Mouse (Mus musculus) gonadal fat pad, adult 2 months (tissue): Measurements from ENCODE around the gene Efcab7. TPM values are rescaled to one million over a fixed set of nuclear protein-coding genes. Genes with fewer than 3 reads are reported as not detected.

Experiments
- DNase-seq: peaks from one replicate; pipeline ENCODE4 v3.0.0-alpha.2; 2012; ENCODE audit warnings: low read depth
- polyA plus RNA-seq: library from polyadenylated mRNA; depleted of rRNA; stranded (reverse); fragments of >200 nt; gene quantifications from 2 replicates; pipeline ENCODE4 v1.2.3, GENCODE M21; 2012; rRNA removed

The Efcab7 gene
- polyA plus RNA-seq, 1 experiment: 1.6 TPM

DNA sequence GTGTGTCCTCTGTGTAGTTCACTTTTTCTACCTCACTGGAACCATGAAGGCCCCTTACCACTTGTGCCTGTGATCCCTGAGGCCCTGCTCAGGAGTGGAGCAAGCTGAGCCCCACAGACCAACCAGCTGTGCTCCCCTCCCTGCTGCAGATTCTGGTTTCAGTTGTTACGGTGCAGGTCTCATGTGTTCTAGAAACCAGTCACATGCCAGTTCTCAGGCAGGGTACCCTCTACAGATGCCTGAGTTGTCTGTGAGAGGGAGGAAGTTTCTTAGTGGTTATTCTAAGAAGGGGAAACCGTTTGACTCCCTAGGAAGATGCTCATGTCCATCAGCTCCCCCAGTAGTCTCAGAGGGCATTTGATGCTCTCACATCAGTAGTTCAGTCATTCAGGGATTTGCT lies 115.6 kb downstream of the Efcab7 start:
- no peak for DNase-seq

DNA sequence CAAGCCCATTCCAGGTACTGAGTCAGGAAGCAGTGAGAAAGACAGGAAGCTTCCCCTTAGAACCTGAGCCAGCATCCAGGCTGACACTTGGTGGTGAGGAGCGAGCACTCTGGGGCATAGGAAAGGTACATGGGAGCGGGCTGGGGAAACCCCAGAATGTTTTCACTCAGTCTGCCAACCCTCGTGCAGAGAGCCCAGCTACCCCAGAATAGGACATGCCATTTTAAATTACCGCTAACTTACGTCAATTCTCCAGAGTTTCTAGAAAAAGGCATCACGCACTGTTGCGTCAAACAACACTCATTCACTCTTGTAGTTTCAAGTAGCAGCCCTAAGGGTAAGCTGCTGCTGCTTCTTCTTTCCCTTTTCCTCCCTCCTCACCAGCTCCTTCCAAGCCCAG lies 116.0 kb downstream of the Efcab7 start:
- no peak for DNase-seq

DNA sequence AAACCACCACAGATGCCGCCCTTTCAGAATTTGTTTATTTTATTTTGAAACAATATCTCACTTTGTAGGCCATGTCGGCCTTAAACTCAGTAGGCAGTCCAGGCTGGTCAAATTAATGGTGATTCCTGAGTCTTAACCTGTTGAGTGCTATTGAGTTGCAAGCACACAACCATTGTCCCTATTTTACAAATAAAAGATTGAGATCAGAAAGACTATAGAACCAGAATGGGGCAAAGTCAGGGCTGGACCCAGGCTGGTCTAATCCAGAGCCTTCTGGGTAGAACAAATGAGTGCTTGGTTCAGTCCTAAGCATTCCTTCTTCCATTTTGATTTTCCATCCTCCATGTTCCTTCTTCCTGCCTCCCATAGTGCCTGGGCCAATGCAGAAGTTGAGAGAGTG lies 117.5 kb downstream of the Efcab7 start:
- no peak for DNase-seq

DNA sequence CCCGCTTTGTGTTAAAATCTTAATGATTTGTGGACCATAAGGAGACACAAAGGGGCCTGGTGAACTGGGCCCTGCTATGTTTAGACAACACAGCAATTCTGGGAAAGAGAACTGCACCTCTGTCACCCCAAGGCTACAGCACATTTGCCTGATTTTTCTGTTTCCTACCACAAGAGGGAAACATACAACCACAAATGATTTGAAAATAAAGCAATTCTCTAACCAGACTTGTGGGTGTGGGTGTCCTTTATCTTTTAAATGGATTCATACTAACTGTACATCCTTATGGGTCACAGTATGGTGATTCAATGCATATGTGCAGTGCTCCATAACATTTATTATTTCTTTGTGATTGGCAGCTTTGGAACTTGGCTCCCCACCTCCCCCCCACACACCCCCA lies 118.2 kb downstream of the Efcab7 start:
- DNase-seq: no peak

DNA sequence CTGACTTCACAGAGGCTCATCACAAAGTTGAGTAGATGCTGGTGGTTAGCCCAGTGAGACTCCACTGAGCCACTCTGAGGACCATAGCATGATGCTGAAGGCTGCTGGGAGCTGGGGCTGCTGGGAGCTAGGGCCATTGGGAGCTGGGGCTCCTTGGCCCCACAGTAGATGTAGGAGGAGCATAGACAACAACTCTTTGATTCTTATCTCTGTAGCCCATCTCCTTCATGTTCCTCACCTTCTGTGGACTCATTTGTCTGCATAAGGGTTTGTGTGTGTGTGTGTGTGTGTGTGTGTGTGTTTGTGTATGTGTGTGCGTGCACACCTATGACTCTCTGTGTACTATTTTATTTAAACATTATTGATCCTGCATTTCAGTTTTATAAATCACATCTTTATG lies 118.9 kb downstream of the Efcab7 start:
- no peak for DNase-seq

DNA sequence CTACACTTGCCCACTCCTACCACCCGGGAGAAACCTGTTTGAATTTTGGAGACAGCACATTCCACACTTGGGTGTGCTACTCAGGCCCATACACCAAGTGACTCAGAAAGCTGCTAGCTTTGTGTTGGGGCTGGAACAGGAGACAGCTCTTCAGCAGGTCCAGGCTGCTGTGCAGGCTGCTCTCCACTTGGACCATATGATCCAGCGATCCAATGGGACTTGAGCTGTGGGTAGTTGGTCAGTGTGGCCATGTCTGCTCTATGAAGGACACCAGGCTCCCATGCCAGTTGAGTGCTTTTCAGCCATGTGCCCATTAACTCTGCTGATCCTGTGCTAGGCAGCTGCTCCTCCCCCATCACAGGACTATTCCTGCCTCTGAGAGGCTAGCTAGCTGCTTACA lies 124.9 kb downstream of the Efcab7 start:
- no peak for DNase-seq

DNA sequence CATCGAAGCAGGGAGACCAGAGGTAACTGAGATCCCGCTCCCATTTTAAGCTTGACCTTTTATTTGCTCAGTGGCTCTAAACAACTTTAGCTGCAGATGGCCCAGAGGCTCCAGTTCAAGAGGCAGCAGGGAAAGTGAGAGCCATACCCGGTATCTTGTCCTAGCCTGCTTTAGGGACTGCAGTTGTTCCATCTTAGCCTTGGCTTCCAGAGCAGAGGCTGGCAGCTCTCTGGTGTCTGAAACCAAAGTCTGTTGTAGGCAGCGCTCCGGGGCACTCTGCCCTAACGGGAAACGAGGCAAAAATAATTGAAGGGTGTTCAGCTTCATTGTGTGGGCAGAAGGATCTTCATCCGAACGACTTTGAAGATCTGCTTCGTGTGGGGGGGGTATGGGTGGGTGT lies 126.4 kb downstream of the Efcab7 start:
- DNase-seq: no peak

DNA sequence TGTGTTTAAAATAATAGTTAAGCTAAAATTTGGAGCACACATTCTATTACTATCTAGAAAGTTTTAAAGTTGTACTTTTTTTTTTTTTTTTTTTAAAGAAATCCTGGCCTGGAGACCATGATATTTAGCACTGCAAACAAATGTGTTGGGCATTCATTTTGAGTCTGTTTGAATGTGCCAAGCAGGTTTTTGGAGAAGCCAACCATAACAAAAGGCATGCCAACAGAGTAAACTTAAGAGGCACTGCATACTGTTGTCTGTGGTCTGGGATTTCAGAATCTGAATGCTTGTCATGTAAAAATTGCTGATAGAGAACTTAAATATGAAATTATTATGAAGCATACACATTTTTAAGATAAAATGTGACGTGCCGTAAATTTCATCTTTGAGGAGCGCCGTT lies 128.2 kb downstream of the Efcab7 start:
- no peak for DNase-seq

DNA sequence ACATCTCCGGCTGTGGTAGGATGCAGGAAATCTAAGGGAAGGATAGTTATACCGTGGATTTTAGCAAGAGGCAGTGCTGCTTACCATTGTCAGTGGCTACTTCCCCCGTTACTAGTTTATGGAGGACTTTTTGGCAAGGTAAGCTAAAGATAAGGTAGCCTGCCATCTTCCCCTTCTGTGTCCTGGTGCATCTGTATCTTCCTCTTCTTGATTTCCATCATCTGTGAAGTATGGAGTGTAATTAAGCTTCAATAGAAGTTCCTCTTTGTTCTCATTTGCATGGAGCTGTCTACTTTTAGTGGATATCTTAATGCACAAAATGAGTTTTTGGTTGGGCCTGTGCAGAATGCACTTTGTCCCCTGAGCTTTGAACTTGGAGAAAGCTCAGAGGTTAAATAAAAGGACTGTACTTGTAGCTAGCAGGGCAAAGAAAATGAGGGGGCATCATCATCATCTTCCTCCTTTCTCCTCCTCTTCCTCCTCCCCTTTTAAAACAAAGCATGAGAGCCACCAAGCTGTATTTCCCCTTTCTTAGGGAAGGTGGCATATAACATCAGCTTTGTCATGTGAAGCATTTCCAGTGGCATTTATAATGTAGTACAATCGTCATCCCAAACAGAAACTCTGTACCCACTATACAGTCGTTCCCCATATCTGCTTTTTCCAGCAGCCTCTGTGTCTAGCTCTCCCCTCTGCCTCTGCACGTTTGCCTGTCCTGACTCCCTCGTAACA lies 129.3 kb downstream of the Efcab7 start:
- no peak for DNase-seq

DNA sequence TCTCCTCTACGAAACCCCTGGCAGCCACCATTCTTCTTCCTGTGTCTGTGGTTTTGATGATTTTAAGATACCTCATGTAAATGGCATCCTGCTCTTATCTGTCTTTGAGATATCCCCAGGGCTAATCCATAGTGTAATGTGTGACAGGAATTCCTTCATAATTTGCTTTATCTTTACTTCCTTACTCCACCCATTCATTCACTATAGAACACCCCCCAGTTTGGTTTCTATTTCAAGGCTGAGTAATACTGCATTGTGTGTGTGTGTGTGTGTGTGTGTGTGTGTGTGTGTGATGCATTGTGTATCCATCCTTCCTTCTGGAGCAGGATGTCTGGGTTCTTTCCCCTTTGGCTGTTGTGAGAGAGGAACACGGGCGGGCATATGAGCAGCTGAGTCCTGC lies 130.3 kb downstream of the Efcab7 start:
- no peak for DNase-seq

Other genes starting within 250 kb of the Efcab7 start
- 0.24 and 0.27 TPM in 2 replicates for gene Foxd3, start 172.9 kb upstream of the Efcab7 start, polyA plus RNA-seq
- gene Alg6, start 113.5 kb upstream of the Efcab7 start, polyA plus RNA-seq: 6.7 and 7.7 TPM in 2 replicates
- 115 and 124 TPM in 2 replicates for gene Pgm1, start 100.2 kb downstream of the Efcab7 start, polyA plus RNA-seq
- gene Itgb3bp, start 100.6 kb downstream of the Efcab7 start, polyA plus RNA-seq: 1.0 and 1.1 TPM in 2 replicates